Mouse (Mus musculus) lung, adult 2 months (tissue): ENCODE results near the gene Dync2li1.

ENCODE experiments used
- CTCF ChIP-seq: fragments of 200-500 bp; IDR thresholded peaks from 2 replicates; pipeline ENCODE4 v1.5.1; 2011; ENCODE audit warnings: mild to moderate bottlenecking, low read length, control low read depth; ENCODE audit not compliant: insufficient read depth
- POLR2A ChIP-seq: fragments of 200-500 bp; IDR thresholded peaks from 2 replicates; pipeline ENCODE4 v1.6.1; 2011; ENCODE audit warnings: low read depth, mild to moderate bottlenecking, control low read depth, low read length, borderline replicate concordance; ENCODE audit errors: extremely low read depth

- TF ChIP-seq POLR2A (no peak), CTCF (no peak)
These were observed 16.0 kb downstream of the Dync2li1 start for GRCm38 (mm10) chr17:84642324-84642723.
